Comparison of ENCODE assay signal across 8 mouse cellular contexts in genomic region chr7:73390426-73391001, GRCm38 (mm10). TPM values are rescaled to one million over a fixed set of nuclear protein-coding genes. Genes with fewer than 3 reads are reported as not detected.
A peak's percentile ranks its signal among the peaks of the same experiment; 100 is the strongest.
DNase-seq lines count a peak whose midpoint lies in the region; ATAC-seq lines count a peak whose summit lies in the region.

No protein-coding gene starts in this region.

- intact Hi-C loops in heart, postnatal 25 days (cut with DNase I) = no loop called here

- ATAC-seq in hindbrain, embryonic 13.5 days (ENCODE audit: low FRiP score) = 0 out of 2 replicates have a peak, but pooled peaks have one; percentile 11
- peak; percentile 30 for ATAC-seq in midbrain, embryonic 15.5 days (replicated peaks)

- peak overlapping the region; percentile 89 for H3K4me2 ChIP-seq in hindbrain, embryonic 13.5 days
- H3K4me2 ChIP-seq in midbrain, embryonic 15.5 days = peak overlapping the region; percentile 86

- peak; percentile 95 for DNase-seq in heart, adult 11 months
- DNase-seq in heart, postnatal 25 days (ENCODE audit: low spot score) = no peak
- peak; percentile 66 for DNase-seq in embryo, embryonic 10.5 days (ENCODE audit: low spot score)
- DNase-seq in ovary, postnatal 36 days (ENCODE audit: low spot score) = no peak
- DNase-seq in frontal cortex, postnatal 10 days (ENCODE audit: low spot score in 2 of 2) = no peak
- no peak for DNase-seq in spleen, postnatal 4 days (ENCODE audit: low spot score in 2 of 2)

- H3K9me3 ChIP-seq in hindbrain, embryonic 13.5 days = no peaks in the 10 kb centered on the region
- H3K9me3 ChIP-seq in midbrain, embryonic 15.5 days = no peaks in the 10 kb centered on the region

- H3K27me3 ChIP-seq in hindbrain, embryonic 13.5 days = no peaks in the 10 kb centered on the region
- no peaks in the 10 kb centered on the region for H3K27me3 ChIP-seq in midbrain, embryonic 15.5 days (replicated peaks)

- peaks cover 76% of the 10 kb centered on the region for H3K4me1 ChIP-seq in hindbrain, embryonic 13.5 days (replicated peaks)
- peaks cover 57% of the 10 kb centered on the region for H3K4me1 ChIP-seq in midbrain, embryonic 15.5 days

- WGBS in hindbrain, embryonic 13.5 days = 2% methylated on average over 18 of the region's 18 CpGs
- WGBS in midbrain, embryonic 15.5 days = 4% methylated on average over 18 of the region's 18 CpGs

- peaks cover 6% of the 10 kb centered on the region for H3K36me3 ChIP-seq in hindbrain, embryonic 13.5 days
- no peaks in the 10 kb centered on the region for H3K36me3 ChIP-seq in midbrain, embryonic 15.5 days (replicated peaks)

- H3K9ac ChIP-seq in hindbrain, embryonic 13.5 days = peak overlapping the region; percentile 87
- H3K9ac ChIP-seq in midbrain, embryonic 15.5 days = peak overlapping the region; percentile 65

- H3K4me3 ChIP-seq in hindbrain, embryonic 13.5 days = peak overlapping the region; percentile 69
- H3K4me3 ChIP-seq in midbrain, embryonic 15.5 days = peak overlapping the region; percentile 62

- H3K27ac ChIP-seq in hindbrain, embryonic 13.5 days = peak overlapping the region; percentile 94
- peak overlapping the region; percentile 81 for H3K27ac ChIP-seq in midbrain, embryonic 15.5 days

RNA-seq across cellular contexts. Expression of gene Rgma, which starts 15.2 kb away (rescaled TPM):
- 10 to 100 TPM; 61.2 to 72.2 TPM for total RNA-seq in heart, postnatal 25 days (2021)
- 40.0 and 41.1 TPM in 2 replicates for polyA plus RNA-seq in hindbrain, embryonic 13.5 days (2015; fragmentation: Nextera tagmentation; extraction: Ambion mirVana)
- polyA plus RNA-seq in midbrain, embryonic 15.5 days (2015; fragmentation: Nextera tagmentation; extraction: Ambion mirVana) = 46.6 and 50.4 TPM in 2 replicates

Comparison
In these comparisons a context has a peak if more than half of its experiments do, and no peak if none do; other contexts are left out.
1. DNase-seq: peak in heart, adult 11 months (single experiment) and embryo, embryonic 10.5 days (single experiment); none in heart, postnatal 25 days (single experiment), ovary, postnatal 36 days (single experiment), frontal cortex, postnatal 10 days (0 of 2) and spleen, postnatal 4 days (0 of 2).